Mouse (Mus musculus) monocyte, adult 5-6 weeks (primary cell): ENCODE data around the gene Noct. TPM values are rescaled to one million over a fixed set of nuclear protein-coding genes. Genes with fewer than 3 reads are reported as not detected.

ENCODE experiments used
- ATAC-seq: fragments of 153-309, 156-312 bp; replicated peaks from 2 replicates; pipeline ENCODE4 v1.8.0; 2017; ENCODE audit warnings: mild to moderate bottlenecking; ENCODE audit not compliant: low TSS enrichment, insufficient number of reproducible peaks, severe bottlenecking, poor library complexity, low FRiP score
- total RNA-seq: library from RNA; stranded (forward); fragments of 200-1000, 200-491, 200-594 nt; gene quantifications from 3 replicates; pipeline ENCODE4 v1.2.3, GENCODE M21; 2017

The Noct gene
- total RNA-seq, 1 experiment from 2014 or later: 18.6 TPM

GRCm38 (mm10) chr3:51226601-51227000, 2.4 kb downstream of the Noct start:
- ATAC-seq: no peak

DNA sequence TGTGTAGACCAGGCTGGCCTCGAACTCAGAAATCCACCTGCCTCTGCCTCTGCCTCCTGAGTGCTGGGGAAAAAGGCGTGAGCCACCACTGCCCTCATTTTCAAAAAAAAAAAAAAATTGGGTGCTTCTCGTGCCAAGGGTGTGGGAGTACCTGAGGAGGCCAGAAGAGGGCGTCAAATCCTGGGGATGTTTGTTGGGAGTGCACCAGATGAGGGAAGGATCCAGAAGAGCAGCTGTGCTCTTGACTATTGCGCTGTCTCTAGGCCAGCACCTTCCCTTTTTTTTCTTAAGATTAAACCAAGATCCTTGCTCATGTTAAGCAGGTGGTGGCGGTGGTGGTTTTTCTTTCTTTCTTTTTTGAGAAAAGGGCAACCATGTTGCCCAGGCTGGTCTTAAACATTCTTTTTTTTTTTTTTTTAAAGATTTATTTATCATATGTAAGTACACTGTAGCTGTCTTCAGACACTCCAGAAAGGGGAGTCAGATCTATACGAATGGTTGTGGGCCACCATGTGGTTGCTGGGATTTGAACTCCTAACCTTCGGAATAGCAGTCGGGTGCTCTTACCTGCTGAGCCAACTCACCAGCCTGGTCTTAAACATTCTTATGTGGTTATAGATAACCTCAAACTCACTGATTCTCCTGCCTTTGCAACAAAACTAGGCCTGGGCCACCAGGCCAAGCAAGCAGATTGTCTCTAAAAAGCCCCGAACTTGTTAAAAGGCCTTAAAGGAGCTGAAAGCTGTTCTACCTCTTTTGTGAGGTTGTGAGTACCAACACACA, 4.0 kb downstream of the Noct start:
- ATAC-seq: peak; percentile 48; the same call in 1 of the 2 replicates

- ATAC-seq: no peak
Observed at GRCm38 (mm10) chr3:51228821-51229205, 4.6 kb downstream of the Noct start.

GRCm38 (mm10) chr3:51229226-51229625, 5.0 kb downstream of the Noct start:
- ATAC-seq: no peak

GRCm38 (mm10) chr3:51230146-51230835, 6.0 kb downstream of the Noct start:
- no peak for ATAC-seq

DNA sequence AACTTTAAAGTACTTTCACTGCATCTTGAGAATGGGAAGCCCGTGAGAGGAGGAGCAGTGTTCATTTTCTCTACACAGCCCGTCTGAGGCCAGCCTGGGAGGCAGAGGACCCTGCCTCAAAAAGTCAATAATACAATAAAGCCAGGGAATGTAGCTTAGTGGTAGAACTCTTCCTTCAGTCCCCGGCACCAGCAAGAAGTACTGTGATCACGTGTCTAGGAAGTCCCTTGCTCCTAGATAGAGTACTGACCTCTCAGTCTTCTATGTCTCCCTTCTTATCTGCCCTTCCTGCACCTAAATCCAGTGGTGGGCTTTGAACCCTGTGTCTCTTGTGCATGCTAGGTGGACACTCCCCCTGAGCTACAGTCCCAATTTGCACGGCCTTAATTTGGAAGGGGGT, 6.6 kb downstream of the Noct start:
- ATAC-seq: no peak

- no peak for ATAC-seq
Observed at GRCm38 (mm10) chr3:51231499-51231898, 7.3 kb downstream of the Noct start.

GRCm38 (mm10) chr3:51232205-51232910, 8.1 kb downstream of the Noct start:
- no peak for ATAC-seq

GRCm38 (mm10) chr3:51233474-51233873, 9.2 kb downstream of the Noct start:
- ATAC-seq: no peak

DNA sequence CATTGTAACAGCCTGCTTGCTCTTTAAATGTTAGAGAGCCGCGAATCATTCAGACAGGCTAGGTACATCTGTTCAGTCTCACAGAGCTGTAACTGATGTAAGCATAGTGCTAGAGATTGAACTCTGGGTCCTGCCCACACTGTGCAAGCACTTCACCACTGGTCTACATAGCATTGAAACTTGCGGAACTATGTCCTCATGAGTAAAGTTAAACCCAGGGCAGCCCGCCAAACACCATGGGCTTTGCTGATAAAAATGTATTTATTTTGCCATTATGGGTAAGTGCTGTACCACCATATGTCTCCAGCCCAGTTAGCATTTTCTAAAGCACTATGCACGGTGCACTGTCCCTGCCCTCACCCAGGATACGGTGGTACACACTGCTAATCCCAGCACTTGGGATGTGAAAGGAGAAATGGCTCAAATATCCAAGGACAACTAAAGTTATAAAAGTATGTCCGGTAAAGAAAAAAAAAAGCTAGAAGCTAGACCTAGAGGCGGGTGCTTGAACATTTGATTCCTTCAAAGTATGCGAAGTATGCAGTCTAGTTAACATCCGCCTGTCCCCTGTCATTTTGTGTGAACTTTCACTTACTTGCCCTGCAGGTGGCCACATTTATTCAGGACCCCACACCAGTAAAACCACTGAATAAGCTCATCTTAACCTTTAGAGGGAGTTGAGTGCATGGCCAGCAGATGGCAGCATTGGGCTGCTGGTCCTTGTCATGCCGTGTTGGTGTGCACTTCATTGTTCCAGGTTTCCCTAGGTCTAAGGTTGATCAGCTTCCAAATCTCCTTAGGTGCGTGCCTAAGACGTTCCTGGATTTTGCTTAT, 9.9 kb downstream of the Noct start:
- ATAC-seq: peak; percentile 71

DNA sequence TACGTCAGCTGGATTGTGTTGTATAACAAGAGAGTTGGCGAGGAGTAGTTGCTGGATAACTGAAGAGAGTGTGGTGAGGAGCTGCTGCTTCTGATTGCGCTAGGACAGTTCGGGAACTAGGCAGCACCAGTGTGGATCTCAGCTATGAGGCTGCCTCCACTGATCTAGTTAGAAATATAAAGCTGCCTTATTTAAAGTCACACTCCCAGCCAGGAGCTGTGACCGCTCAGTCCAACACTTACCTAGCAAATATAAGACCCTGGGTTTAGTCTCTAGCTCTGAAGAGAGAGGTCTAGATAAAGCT, 10.5 kb downstream of the Noct start:
- ATAC-seq: no peak

GRCm38 (mm10) chr3:51238515-51238914, 14.3 kb downstream of the Noct start:
- ATAC-seq: no peak

- no peak for ATAC-seq
Observed at GRCm38 (mm10) chr3:51239541-51239940, 15.3 kb downstream of the Noct start.

- ATAC-seq: no peak
Observed at GRCm38 (mm10) chr3:51247704-51248103, 23.5 kb downstream of the Noct start.

DNA sequence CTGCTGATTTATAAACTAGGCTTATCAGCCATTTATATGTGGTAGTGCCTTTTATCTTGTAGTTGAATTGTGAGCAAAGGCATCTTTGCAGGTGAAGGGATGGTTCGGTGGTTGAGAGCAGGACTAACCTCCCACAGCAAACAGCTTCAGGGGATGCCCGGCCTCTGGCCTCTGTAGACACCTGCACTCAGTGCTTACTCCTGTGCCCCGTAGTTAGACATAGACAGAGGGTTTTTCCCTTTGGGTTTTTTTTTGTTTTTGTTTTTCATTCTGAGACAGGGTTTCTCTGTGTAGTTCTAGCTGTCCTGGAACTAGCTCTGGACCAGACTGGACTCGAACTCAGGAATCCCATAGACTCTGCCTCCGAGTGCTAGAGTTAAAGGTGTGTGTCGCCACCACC, 24.4 kb downstream of the Noct start:
- no peak for ATAC-seq

DNA sequence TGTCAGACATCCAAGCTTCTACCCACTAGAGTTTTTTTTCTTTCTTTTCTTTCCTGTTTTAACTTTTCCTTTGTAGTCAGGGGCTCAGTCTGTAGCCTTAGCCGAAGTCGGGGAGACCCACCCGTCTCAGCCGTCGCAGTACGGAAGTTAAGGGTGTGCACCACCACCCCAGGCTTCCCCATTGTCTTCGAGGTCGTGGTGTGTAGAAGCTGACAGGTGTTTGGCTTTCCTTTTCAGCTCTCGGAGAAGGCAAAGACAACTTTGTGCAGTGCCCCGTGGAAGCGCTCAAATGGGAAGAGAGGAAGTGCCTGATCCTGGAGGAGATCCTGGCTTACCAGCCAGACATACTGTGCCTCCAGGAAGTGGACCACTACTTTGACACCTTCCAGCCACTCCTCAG, 25.2 kb downstream of the Noct start:
- no peak for ATAC-seq

GRCm38 (mm10) chr3:51249866-51250265, 25.6 kb downstream of the Noct start:
- no peak for ATAC-seq

DNA sequence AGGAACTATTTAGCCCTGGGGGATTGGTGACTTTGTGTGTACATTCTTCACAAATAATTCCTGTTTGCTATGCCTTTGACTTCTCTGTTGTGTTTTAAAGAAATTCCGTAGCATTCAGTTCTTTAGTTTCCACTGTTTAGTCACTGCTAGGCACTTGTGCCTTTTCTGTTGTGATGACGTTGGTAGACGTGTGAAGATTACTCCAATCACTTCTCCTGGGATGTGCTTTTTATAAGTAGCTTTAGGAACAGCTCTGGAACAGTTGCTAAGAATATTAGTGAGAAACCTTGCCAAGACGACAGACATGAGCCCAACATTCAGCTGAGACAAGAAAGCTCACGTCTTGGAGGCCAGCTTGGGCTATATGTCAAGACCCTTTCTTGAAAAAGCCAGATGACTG, 26.8 kb downstream of the Noct start:
- ATAC-seq: no peak

DNA sequence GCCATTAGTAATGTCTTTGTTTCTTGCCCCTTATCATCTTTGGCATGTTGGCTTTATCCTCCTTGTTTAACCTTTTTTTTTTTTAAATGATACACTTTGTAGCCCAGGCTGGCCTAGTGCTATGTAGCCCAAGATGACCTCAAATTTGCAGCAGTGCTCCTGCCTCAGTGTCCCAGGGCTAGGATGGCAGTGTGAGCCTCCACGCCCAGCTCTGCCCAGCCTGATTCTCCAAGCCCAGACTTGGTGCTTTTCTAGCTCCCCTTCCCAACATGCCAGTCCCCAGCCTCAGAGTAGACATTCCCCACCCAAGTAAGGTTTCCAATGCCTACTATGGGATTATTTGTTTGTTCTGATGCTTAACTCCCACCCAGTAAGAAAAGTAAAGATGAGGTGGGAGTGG, 28.0 kb downstream of the Noct start:
- ATAC-seq: no peak
